ENCODE assay signal across 22 mouse cellular contexts in genomic region chr11:95783958-95784357, GRCm38 (mm10). TPM values are rescaled to one million over a fixed set of nuclear protein-coding genes. Genes with fewer than 3 reads are reported as not detected.
"Had no signal": no experiment of that assay in that cellular context is flagged by ENCODE, and none has a peak within 500 bp of the region (broad histone marks: within the 10 kb centered on the region; RNA-seq: fewer than 3 reads in every experiment).

No protein-coding gene starts in this region.

- H3K36me3 ChIP-seq: midbrain, embryonic 10.5 days; midbrain, embryonic 12.5 days; neural tube, embryonic 13.5 days; neural tube, embryonic 15.5 days had no signal

- DNase-seq: lung, adult 18-20 months; lung, embryonic 14.5 days; lung, postnatal 14 days; lung, postnatal 36 days; midbrain, embryonic 14.5 days; retina, postnatal 1 day; right cerebral cortex, adult 18-20 months; right cerebral cortex, postnatal 25 days; right cerebral cortex, postnatal 4 days; spleen, adult 18-20 months; thymus, adult 18-20 months; thymus, postnatal 14 days; thymus, postnatal 36 days had no signal

- H3K4me1 ChIP-seq: midbrain, embryonic 10.5 days; midbrain, embryonic 12.5 days; neural tube, embryonic 13.5 days; neural tube, embryonic 15.5 days had no signal

- H3K9me3 ChIP-seq: midbrain, embryonic 10.5 days; midbrain, embryonic 12.5 days; neural tube, embryonic 13.5 days; neural tube, embryonic 15.5 days had no signal

- H3K9ac ChIP-seq: liver, embryonic 14.5 days; lung, embryonic 14.5 days; midbrain, embryonic 12.5 days; neural tube, embryonic 13.5 days; neural tube, embryonic 15.5 days had no signal

- H3K4me3 ChIP-seq: midbrain, embryonic 10.5 days; midbrain, embryonic 12.5 days; neural tube, embryonic 13.5 days; neural tube, embryonic 15.5 days had no signal

- H3K27me3 ChIP-seq: midbrain, embryonic 12.5 days; neural tube, embryonic 13.5 days; neural tube, embryonic 15.5 days had no signal

- H3K27ac ChIP-seq: liver, embryonic 14.5 days; macrophage; midbrain, embryonic 10.5 days; midbrain, embryonic 12.5 days; neural tube, embryonic 13.5 days; neural tube, embryonic 15.5 days had no signal

- ATAC-seq: midbrain, embryonic 16.5 days had no signal

- H3K4me2 ChIP-seq: lung, embryonic 14.5 days; midbrain, embryonic 12.5 days; neural tube, embryonic 13.5 days; neural tube, embryonic 15.5 days had no signal

RNA-seq across cellular contexts. Expression of gene Phospho1, which starts 40.3 kb away (rescaled TPM):
- polyA plus RNA-seq: lung, embryonic 14.5 days; midbrain, embryonic 12.5 days; neural tube, embryonic 11.5 days; neural tube, embryonic 13.5 days; stomach, embryonic 14.5 days had no signal
